Mouse (Mus musculus): ENCODE measurements at regions not wholly inside any gene's neighbourhood (a gene's known extent, or its start where the extent isn't known, plus 50 kb on each side); places are given as distances from the start of the nearest gene placed in this dataset.

DNA sequence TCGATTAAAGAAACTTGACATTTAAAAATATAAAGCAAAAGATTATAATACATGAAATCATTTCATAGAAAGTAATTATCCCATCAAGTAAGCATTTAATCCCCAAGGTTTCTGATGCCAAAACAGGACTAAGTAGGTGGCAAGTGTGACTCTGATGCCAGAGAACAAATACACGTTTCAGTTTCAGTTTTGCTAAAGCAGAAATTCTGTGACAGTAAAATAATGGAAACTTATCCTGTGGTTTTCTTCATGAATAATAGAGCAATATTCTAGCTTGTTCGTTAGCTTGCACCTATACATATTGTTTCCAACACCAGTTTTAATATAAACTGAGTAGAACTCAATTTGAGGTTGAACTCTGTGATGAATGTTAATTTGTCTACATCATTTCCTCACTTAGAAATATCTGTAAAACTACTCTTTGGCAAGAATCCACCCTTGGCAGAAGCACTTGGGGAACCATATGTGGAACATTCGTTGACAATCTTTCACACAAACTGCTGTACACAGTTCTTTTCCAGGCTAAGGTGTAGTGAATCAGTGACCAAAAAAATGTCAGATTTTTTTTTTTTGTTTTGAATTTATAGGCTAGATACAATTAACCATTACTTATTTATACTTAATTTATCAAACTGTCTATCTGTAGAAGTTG lies 425.7 kb upstream of the Alcam start:
- TF ChIP-seq CTCF (IDR thresholded peaks at IDR 0.05; ENCODE audit: low read depth, low read length) (no peak), POLR2A (IDR thresholded peaks at IDR 0.05; ENCODE audit: insufficient read depth, low read length) (no peak)
